Mouse (Mus musculus) left cerebral cortex, adult 8-10 months (tissue): Measurements from ENCODE around the gene Lsm8. TPM values are rescaled to one million over a fixed set of nuclear protein-coding genes. Genes with fewer than 3 reads are reported as not detected.
"Not testable (repeated sequence)": the region's sequence is repeated elsewhere in the genome, so short reads cannot be mapped to it uniquely, and the experiment has no call there.

Source experiments
- DNase-seq, 2 experiments: peaks; one replicate each; pipeline ENCODE4 v3.0.0; 2022; ENCODE audit warnings: low spot score in 2 of 2
- total RNA-seq, 4 experiments: library from RNA; stranded (reverse); gene quantifications; 2 replicates each; pipeline ENCODE4 v1.2.4; 2022

Gene Lsm8
- 10 to 100 TPM; 24.8 to 29.7 (median 27.5) TPM for total RNA-seq

- peak; percentile 87 to 95 for DNase-seq
These were observed at the start of gene Lsm8 for GRCm38 (mm10) chr6:18848051-18848701. Gene Lsm8 (plus strand): TSS chr6:18848579.

- DNase-seq = no peak
These were observed 47.4 kb upstream of the Lsm8 start for GRCm38 (mm10) chr6:18800869-18801511.

GRCm38 (mm10) chr6:18812623-18813022 is 35.8 kb upstream of the Lsm8 start:
- DNase-seq = no peak

- DNase-seq = no peak
These were observed 32.8 kb upstream of the Lsm8 start for GRCm38 (mm10) chr6:18815606-18816005.

- peak; percentile 18 to 22 for DNase-seq
These were observed 29.0 kb upstream of the Lsm8 start for GRCm38 (mm10) chr6:18819343-18819742.

GRCm38 (mm10) chr6:18820246-18820645 is 28.1 kb upstream of the Lsm8 start:
- no peak for DNase-seq

- no peak for DNase-seq
These were observed 25.6 kb upstream of the Lsm8 start for GRCm38 (mm10) chr6:18822812-18823211.

- no peak for DNase-seq
These were observed 15.4 kb upstream of the Lsm8 start for GRCm38 (mm10) chr6:18832958-18833357.

- not testable (repeated sequence) for DNase-seq
These were observed 3.9 kb upstream of the Lsm8 start for GRCm38 (mm10) chr6:18844529-18844928.

GRCm38 (mm10) chr6:18845571-18845970 is 2.8 kb upstream of the Lsm8 start:
- DNase-seq = not testable (repeated sequence)

- no peak for DNase-seq
These were observed 303 bp downstream of the Lsm8 start for GRCm38 (mm10) chr6:18848702-18849061.

GRCm38 (mm10) chr6:18855323-18855722 is 6.9 kb downstream of the Lsm8 start:
- DNase-seq = peak in 1 of 2 experiments; percentile 28

- DNase-seq = no peak
These were observed 8.2 kb downstream of the Lsm8 start for GRCm38 (mm10) chr6:18856487-18857078.

- DNase-seq = no peak
These were observed 17.6 kb downstream of the Lsm8 start, which contains the start of gene Ankrd7 for GRCm38 (mm10) chr6:18866018-18866417. Gene Ankrd7 (plus strand): TSS chr6:18866318.

- peak; percentile 5 to 16 for DNase-seq
These were observed 40.7 kb downstream of the Lsm8 start for GRCm38 (mm10) chr6:18889030-18889429.

GRCm38 (mm10) chr6:18894142-18894541 is 45.8 kb downstream of the Lsm8 start:
- DNase-seq = no peak

Other genes with a start within 250 kb of the Lsm8 start
- not detected for gene Ankrd7, start 17.7 kb downstream of the Lsm8 start, total RNA-seq